In the genomic region with DNA sequence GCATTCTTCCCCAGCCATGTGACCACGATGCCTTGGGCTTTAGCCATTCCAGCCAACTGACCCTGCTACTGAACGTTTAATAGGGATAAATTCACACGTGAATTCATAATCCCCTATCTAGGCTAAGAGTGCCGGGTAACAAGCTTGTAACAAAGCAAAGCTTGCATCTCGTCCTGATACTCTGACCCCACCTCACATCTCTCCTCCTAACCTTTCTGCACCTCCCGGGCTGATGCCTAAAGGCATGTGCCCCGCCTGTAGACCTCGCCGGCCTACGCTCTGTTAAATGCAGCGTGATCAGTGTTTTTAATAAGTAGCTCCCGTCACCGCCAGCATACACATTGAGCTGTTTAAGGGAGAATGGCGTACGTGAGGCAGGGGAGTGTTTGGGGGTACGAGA, we compare ENCODE assay signal across 16 mouse cellular contexts. TPM values are rescaled to one million over a fixed set of nuclear protein-coding genes. Genes with fewer than 3 reads are reported as not detected.
A peak's percentile ranks its signal among the peaks of the same experiment; 100 is the strongest.
DNase-seq lines count a peak whose midpoint lies in the region; ATAC-seq lines count a peak whose summit lies in the region.
"Had no signal": no experiment of that assay in that cellular context is flagged by ENCODE, and none has a peak within 500 bp of the region (broad histone marks: within the 10 kb centered on the region; RNA-seq: fewer than 3 reads in every experiment).

No protein-coding gene starts in this region.

- peaks cover 8% of the 10 kb centered on the region; the same call in 1 of the 2 replicates for H3K4me1 ChIP-seq in neural tube, embryonic 13.5 days (replicated peaks)
- peaks cover 5% of the 10 kb centered on the region; the same call in 1 of the 2 replicates for H3K4me1 ChIP-seq in neural tube, embryonic 15.5 days
- H3K4me1 ChIP-seq in hindbrain, embryonic 11.5 days (replicated peaks; ENCODE audit: control insufficient read depth, insufficient read depth, low read length), result no peaks in the 10 kb centered on the region
- peaks cover 8% of the 10 kb centered on the region; the same call in 1 of the 2 replicates for H3K4me1 ChIP-seq in limb, embryonic 15.5 days
- H3K4me1 ChIP-seq: neural tube, embryonic 12.5 days had no signal

- H3K4me3 ChIP-seq in neural tube, embryonic 13.5 days, result no peak overlapping the region
- H3K4me3 ChIP-seq in neural tube, embryonic 15.5 days (replicated peaks), result no peak overlapping the region
- H3K4me3 ChIP-seq in hindbrain, embryonic 11.5 days (ENCODE audit: low read depth, low read length), result no peak overlapping the region
- no peak overlapping the region for H3K4me3 ChIP-seq in limb, embryonic 15.5 days
- H3K4me3 ChIP-seq: megakaryocyte, embryonic 14.5 days; neural tube, embryonic 12.5 days had no signal

- 51% methylated on average over 16 of the region's 16 CpGs for WGBS in neural tube, embryonic 13.5 days
- 55% methylated on average over 16 of the region's 16 CpGs for WGBS in neural tube, embryonic 15.5 days
- WGBS in hindbrain, embryonic 11.5 days, result 43% methylated on average over 16 of the region's 16 CpGs
- WGBS in limb, embryonic 15.5 days, result 22% methylated on average over 16 of the region's 16 CpGs

- no peaks in the 10 kb centered on the region for H3K36me3 ChIP-seq in neural tube, embryonic 13.5 days
- no peaks in the 10 kb centered on the region for H3K36me3 ChIP-seq in neural tube, embryonic 15.5 days
- H3K36me3 ChIP-seq in hindbrain, embryonic 11.5 days (ENCODE audit: control insufficient read depth, insufficient read depth, low read length), result no peaks in the 10 kb centered on the region
- no peaks in the 10 kb centered on the region for H3K36me3 ChIP-seq in limb, embryonic 15.5 days
- H3K36me3 ChIP-seq: neural tube, embryonic 12.5 days had no signal

- no peaks in the 10 kb centered on the region for H3K27me3 ChIP-seq in neural tube, embryonic 13.5 days
- H3K27me3 ChIP-seq in neural tube, embryonic 15.5 days (replicated peaks), result no peaks in the 10 kb centered on the region
- no peaks in the 10 kb centered on the region for H3K27me3 ChIP-seq in hindbrain, embryonic 11.5 days (ENCODE audit: control insufficient read depth, insufficient read depth, low read length)
- H3K27me3 ChIP-seq in limb, embryonic 15.5 days, result 0 out of 2 replicates have a peak, but pooled peaks cover 4% of the 10 kb centered on the region
- H3K27me3 ChIP-seq: neural tube, embryonic 12.5 days had no signal

- no peak for ATAC-seq in neural tube, embryonic 13.5 days (ENCODE audit: low read depth)
- ATAC-seq in neural tube, embryonic 15.5 days (ENCODE audit: low FRiP score), result no peak
- no peak for ATAC-seq in hindbrain, embryonic 11.5 days (ENCODE audit: low FRiP score)
- ATAC-seq in limb, embryonic 15.5 days (ENCODE audit: insufficient number of reproducible peaks, low FRiP score, low TSS enrichment, low read depth), result no peak
- ATAC-seq: liver, postnatal 0 days had no signal

- H3K9me3 ChIP-seq in neural tube, embryonic 13.5 days, result no peaks in the 10 kb centered on the region
- no peaks in the 10 kb centered on the region for H3K9me3 ChIP-seq in neural tube, embryonic 15.5 days (replicated peaks)
- no peaks in the 10 kb centered on the region for H3K9me3 ChIP-seq in hindbrain, embryonic 11.5 days (ENCODE audit: control insufficient read depth, low read length)
- H3K9me3 ChIP-seq in limb, embryonic 15.5 days, result no peaks in the 10 kb centered on the region
- H3K9me3 ChIP-seq: neural tube, embryonic 12.5 days had no signal

- H3K27ac ChIP-seq in neural tube, embryonic 13.5 days (replicated peaks), result no peak overlapping the region
- H3K27ac ChIP-seq in neural tube, embryonic 15.5 days (replicated peaks), result no peak overlapping the region
- no peak overlapping the region for H3K27ac ChIP-seq in hindbrain, embryonic 11.5 days (ENCODE audit: low read depth, low read length)
- H3K27ac ChIP-seq in limb, embryonic 15.5 days, result no peak overlapping the region
- H3K27ac ChIP-seq: neural tube, embryonic 12.5 days had no signal

- 0 out of 2 replicates have a peak overlapping the region, but pooled peaks have one; percentile 5 for H3K4me2 ChIP-seq in neural tube, embryonic 13.5 days
- H3K4me2 ChIP-seq in neural tube, embryonic 15.5 days, result no peak overlapping the region
- no peak overlapping the region for H3K4me2 ChIP-seq in hindbrain, embryonic 11.5 days (replicated peaks; ENCODE audit: low read depth, low read length)
- H3K4me2 ChIP-seq in limb, embryonic 15.5 days, result peak overlapping the region; percentile 13; the same call in 1 of the 2 replicates
- H3K4me2 ChIP-seq: heart, embryonic 11.5 days; neural tube, embryonic 12.5 days had no signal

- H3K9ac ChIP-seq in neural tube, embryonic 13.5 days, result peak overlapping the region; percentile 35; the same call in 1 of the 2 replicates
- no peak overlapping the region for H3K9ac ChIP-seq in neural tube, embryonic 15.5 days (replicated peaks)
- no peak overlapping the region for H3K9ac ChIP-seq in hindbrain, embryonic 11.5 days (ENCODE audit: low read depth, low read length)
- no peak overlapping the region for H3K9ac ChIP-seq in limb, embryonic 15.5 days
- H3K9ac ChIP-seq: liver, postnatal 0 days; neural tube, embryonic 12.5 days had no signal

- peak; percentile 26 for DNase-seq in hindbrain, embryonic 11.5 days (ENCODE audit: low spot score)
- peak; percentile 49 for DNase-seq in retina, postnatal 7 days (ENCODE audit: low read depth, low spot score)
- no peak for DNase-seq in left cerebral cortex, adult 8-10 months (ENCODE audit: low spot score in 2 of 2)
- DNase-seq in testis, postnatal 10 days (ENCODE audit: low spot score), result no peak
- no peak for DNase-seq in adrenal gland, adult 2 months
- DNase-seq: kidney, postnatal 36 days; liver, postnatal 0 days; right cerebral cortex, postnatal 14 days; thymus, postnatal 36 days had no signal

RNA-seq across cellular contexts. Expression of gene Lrmda, which starts 54.7 kb away (rescaled TPM):
- polyA plus RNA-seq in neural tube, embryonic 13.5 days (2015; fragmentation: Nextera tagmentation; extraction: Ambion mirVana), result 0.54 TPM in 1 of 2 replicates, not detected in the other
- 0.49 and 0.68 TPM in 2 replicates for polyA plus RNA-seq in neural tube, embryonic 15.5 days (2015; fragmentation: Nextera tagmentation; extraction: Ambion mirVana)
- 0.20 and 0.91 TPM in 2 replicates for polyA plus RNA-seq in hindbrain, embryonic 11.5 days (2014; fragmentation: Nextera tagmentation; extraction: Ambion mirVana)
- polyA plus RNA-seq in limb, embryonic 15.5 days (2015; fragmentation: Nextera tagmentation; extraction: Ambion mirVana), result 0.17 and 0.26 TPM in 2 replicates
- total RNA-seq in left cerebral cortex, adult 8-10 months (2022), result 1 to 10 TPM; 1.2 to 2.4 (median 1.3) TPM
- 1 to 10 TPM; 2.7 to 8.6 TPM for total RNA-seq in adrenal gland, adult 2 months (2021)
- 0.89 and 0.92 TPM in 2 replicates for polyA plus RNA-seq in adrenal gland, adult 2 months (2012; rRNA removed)
- polyA plus RNA-seq: C2C12 had no signal

Comparison
In these comparisons a context has a peak if more than half of its experiments do, and no peak if none do; other contexts are left out.
1. H3K4me2 ChIP-seq: peak in neural tube, embryonic 13.5 days (single experiment) and limb, embryonic 15.5 days (single experiment); none in neural tube, embryonic 15.5 days (single experiment) and hindbrain, embryonic 11.5 days (single experiment).
2. DNase-seq: peak in hindbrain, embryonic 11.5 days (single experiment) and retina, postnatal 7 days (single experiment); none in left cerebral cortex, adult 8-10 months (0 of 2), testis, postnatal 10 days (single experiment) and adrenal gland, adult 2 months (single experiment).